Mouse (Mus musculus) hindbrain, embryonic 13.5 days (tissue): ENCODE results near the gene Igsf9. TPM values are rescaled to one million over a fixed set of nuclear protein-coding genes. Genes with fewer than 3 reads are reported as not detected.
A peak's percentile ranks its signal among the peaks of the same experiment; 100 is the strongest.

Experiments
- ATAC-seq: fragments of 200-750 bp; cut with Nextera tagmentation; 2 replicates; pipeline ENCODE4 v1.8.0; 2017; ENCODE audit warnings: moderate TSS enrichment; ENCODE audit not compliant: low FRiP score
- H3K27ac ChIP-seq: fragments of 300-500 bp; sonication (generic); 2 replicates; pipeline ENCODE4 v1.5.1; 2015; ENCODE audit warnings: inconsistent platforms, mild to moderate bottlenecking, moderate library complexity
- H3K27me3 ChIP-seq: fragments of 300-500 bp; sonication (generic); 2 replicates; pipeline ENCODE4 v1.6.1; 2015; ENCODE audit warnings: mild to moderate bottlenecking, inconsistent platforms
- H3K36me3 ChIP-seq: fragments of 300-500 bp; sonication (generic); 2 replicates; pipeline ENCODE4 v1.6.1; 2015; ENCODE audit warnings: mild to moderate bottlenecking, inconsistent platforms
- H3K4me1 ChIP-seq: fragments of 300-500 bp; sonication (generic); replicated peaks from 2 replicates; pipeline ENCODE4 v1.6.1; 2015; ENCODE audit warnings: inconsistent platforms
- H3K4me2 ChIP-seq: fragments of 300-500 bp; sonication (generic); 2 replicates; pipeline ENCODE4 v1.6.1; 2015; ENCODE audit warnings: inconsistent platforms, mild to moderate bottlenecking, moderate library complexity
- H3K4me3 ChIP-seq: fragments of 300-500 bp; sonication (generic); 2 replicates; pipeline ENCODE4 v1.5.1; 2015; ENCODE audit warnings: mild to moderate bottlenecking, inconsistent platforms
- H3K9ac ChIP-seq: fragments of 300-500 bp; sonication (generic); 2 replicates; pipeline ENCODE4 v1.6.1; 2015; ENCODE audit warnings: mild to moderate bottlenecking, inconsistent platforms
- H3K9me3 ChIP-seq: fragments of 300-500 bp; sonication (generic); 2 replicates; pipeline ENCODE4 v1.6.1; 2016; ENCODE audit warnings: inconsistent platforms
- WGBS: fragments of 180-500 bp; shearing (Covaris S2); methylation state at CpG from one replicate; pipeline ENCODE4 v1.1.7; 2015; 5-methylcytosine and 5-hydroxymethylcytosine counted together
- polyA plus RNA-seq: library from polyadenylated mRNA; unstranded; fragments of >200 nt; fragmentation: Nextera tagmentation; extraction: Ambion mirVana; gene quantifications from 2 replicates; pipeline ENCODE4 v1.2.1, GENCODE M21; 2015

Igsf9 gene
- polyA plus RNA-seq, 1 experiment from 2014 or later = 57.4 TPM

DNA sequence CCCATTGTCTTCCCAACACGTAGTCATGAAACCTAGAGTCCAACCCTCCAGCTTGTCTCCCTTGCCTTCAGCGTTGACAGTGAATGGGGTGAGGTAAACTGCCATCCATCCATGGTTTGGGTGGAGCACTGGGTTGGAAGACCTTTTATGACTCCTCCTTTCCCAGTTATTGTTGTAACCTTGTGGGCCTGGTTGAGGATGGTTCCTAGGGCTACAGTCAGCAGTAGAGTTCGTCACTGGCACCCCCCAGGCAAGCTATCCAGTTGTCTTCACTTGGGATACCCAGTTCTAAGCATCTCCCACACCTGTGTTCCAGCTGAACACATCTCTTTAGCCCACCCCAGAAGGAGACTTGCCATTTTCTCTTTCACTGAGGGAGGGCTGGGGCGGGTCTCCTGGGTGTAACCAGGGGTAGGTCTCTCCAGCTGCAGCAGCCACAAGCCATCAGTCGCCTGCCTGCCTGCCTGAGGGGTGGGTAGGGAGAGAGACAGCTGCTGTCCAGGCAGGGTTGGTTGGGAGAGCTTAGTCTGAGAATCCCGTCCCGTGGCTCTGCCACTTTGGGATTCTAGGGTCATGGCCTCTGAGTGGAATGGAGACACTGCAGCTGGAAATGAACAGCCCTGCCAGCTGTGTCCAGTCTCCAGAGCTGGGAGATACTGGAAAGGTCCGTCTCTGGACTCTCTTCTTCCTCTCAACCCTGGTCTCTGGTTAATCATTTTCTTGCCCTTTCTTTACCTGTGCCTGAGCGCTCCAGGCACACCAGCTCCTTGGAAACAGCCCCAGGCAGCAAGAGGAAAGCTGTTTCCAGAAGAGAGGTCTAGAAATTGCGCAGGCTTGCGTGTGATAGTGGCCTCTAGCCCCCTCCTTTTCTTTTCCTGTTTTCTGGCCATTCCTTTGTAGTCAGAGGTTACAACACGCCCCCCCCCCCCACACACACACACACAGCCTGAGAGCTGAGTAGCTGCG is 20.8 kb downstream of the Igsf9 start:
- peaks cover 52% of the 10 kb centered on the region for H3K4me1 ChIP-seq
- H3K27ac ChIP-seq = peak overlapping the region; percentile 64
- whole genome bisulfite sequencing = 22% methylated on average over 12 of the region's 13 CpGs

GRCm38 (mm10) chr1:172503111-172503997 is 21.8 kb downstream of the Igsf9 start:
- no peaks in the 10 kb centered on the region for H3K9me3 ChIP-seq
- peaks cover 8% of the 10 kb centered on the region for H3K36me3 ChIP-seq
- peak overlapping the region; percentile 24; the same call in 1 of the 2 replicates for H3K9ac ChIP-seq
- ATAC-seq = 0 out of 2 replicates have a peak, but pooled peaks have one; percentile 13
- WGBS = 26% methylated on average over 14 of the region's 14 CpGs
- peak overlapping the region; percentile 64 for H3K27ac ChIP-seq
- H3K4me1 ChIP-seq = peaks cover 55% of the 10 kb centered on the region
- peaks cover 45% of the 10 kb centered on the region for H3K27me3 ChIP-seq
- H3K4me3 ChIP-seq = peak overlapping the region; percentile 11; the same call in 1 of the 2 replicates
- peak overlapping the region; percentile 56 for H3K4me2 ChIP-seq

More for the DNA sequence above, 20.8 kb downstream of the Igsf9 start:
- Histone ChIP-seq H3K9ac (no peak overlapping the region; the same call in 1 of the 2 replicates), H3K4me3 (peak overlapping the region; percentile 11; the same call in 1 of the 2 replicates), H3K27me3 (peaks cover 54% of the 10 kb centered on the region), H3K9me3 (no peaks in the 10 kb centered on the region), H3K36me3 (peaks cover 17% of the 10 kb centered on the region), H3K4me2 (peak overlapping the region; percentile 56)
- ATAC-seq = no peak; the same call in 1 of the 2 replicates

DNA sequence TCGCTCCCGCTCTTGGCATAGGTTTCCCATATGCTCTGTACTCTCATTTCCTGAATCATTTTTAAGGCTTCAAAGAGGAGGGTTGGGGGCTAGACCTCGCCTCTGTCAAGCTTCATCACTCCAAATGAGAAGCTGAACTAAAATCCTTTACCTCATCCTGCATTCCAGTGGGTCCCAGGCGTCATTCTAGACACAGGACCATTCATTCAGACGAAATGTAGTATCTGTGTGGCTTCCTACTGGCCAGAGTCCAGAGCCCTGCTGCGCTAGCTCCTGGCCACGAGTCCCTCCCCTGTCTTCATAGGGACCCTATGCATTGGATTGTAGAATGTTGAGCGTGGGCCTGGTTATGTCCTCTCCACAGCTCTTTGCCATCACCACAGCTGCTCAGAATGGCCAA is 23.2 kb downstream of the Igsf9 start:
- Histone ChIP-seq H3K27ac (no peak overlapping the region), H3K4me1 (peaks cover 52% of the 10 kb centered on the region), H3K9ac (no peak overlapping the region), H3K4me3 (no peak overlapping the region), H3K4me2 (no peak overlapping the region), H3K36me3 (no peaks in the 10 kb centered on the region), H3K9me3 (no peaks in the 10 kb centered on the region), H3K27me3 (peaks cover 31% of the 10 kb centered on the region)
- WGBS = 76% methylated on average over 8 of the region's 8 CpGs
- no peak for ATAC-seq

DNA sequence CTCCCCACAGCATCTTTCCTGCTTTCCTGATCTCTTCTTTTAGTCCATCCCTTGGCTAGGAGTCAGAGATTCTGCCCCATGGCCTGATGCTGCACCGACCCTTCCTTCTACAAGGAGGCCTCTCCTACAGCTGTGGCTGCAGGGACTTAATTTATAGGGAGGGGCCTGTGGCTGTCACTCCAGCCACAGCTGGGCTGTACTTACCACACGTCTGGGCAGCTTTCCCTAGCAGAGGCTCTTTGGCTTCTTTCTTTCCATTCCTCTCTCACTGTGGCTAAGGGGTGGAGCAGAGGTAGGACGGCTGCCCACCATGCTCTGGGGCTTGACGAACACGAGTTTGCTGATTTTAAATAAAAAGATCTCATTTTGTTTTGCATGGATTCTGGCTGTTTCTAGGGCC is 25.4 kb downstream of the Igsf9 start:
- Histone ChIP-seq H3K9me3 (no peaks in the 10 kb centered on the region), H3K4me1 (peaks cover 36% of the 10 kb centered on the region), H3K27me3 (peaks cover 8% of the 10 kb centered on the region), H3K36me3 (no peaks in the 10 kb centered on the region), H3K27ac (no peak overlapping the region), H3K4me2 (no peak overlapping the region), H3K4me3 (no peak overlapping the region), H3K9ac (no peak overlapping the region)
- 63% methylated on average over 5 of the region's 5 CpGs for WGBS
- ATAC-seq = no peak

DNA sequence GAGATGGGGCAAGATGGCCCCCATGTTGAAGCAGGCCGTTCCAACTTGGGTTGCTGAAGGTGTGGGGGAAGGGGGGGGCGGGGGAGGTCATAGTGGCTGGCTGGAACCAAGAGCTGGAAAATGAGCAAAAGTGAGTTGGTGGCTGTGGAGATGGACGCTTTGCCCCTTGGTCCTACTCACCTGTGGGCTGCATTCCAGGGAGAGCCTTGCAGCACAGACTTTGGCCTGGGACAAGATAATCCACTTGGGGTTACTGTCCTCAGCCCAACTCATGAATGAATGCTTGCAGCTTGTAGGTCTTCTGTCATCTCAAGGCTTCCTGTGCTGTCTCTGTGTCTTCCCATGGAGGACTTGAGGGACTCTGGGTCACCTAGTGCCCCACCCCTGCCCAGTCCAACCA is 26.1 kb downstream of the Igsf9 start:
- no peaks in the 10 kb centered on the region for H3K9me3 ChIP-seq
- H3K4me1 ChIP-seq = peaks cover 29% of the 10 kb centered on the region
- H3K27me3 ChIP-seq = peaks cover 2% of the 10 kb centered on the region; the same call in 1 of the 2 replicates
- no peak overlapping the region for H3K27ac ChIP-seq
- 91% methylated on average over 3 of the region's 3 CpGs for WGBS
- H3K9ac ChIP-seq = no peak overlapping the region
- no peak overlapping the region for H3K4me2 ChIP-seq
- no peaks in the 10 kb centered on the region for H3K36me3 ChIP-seq
- no peak for ATAC-seq
- H3K4me3 ChIP-seq = no peak overlapping the region

DNA sequence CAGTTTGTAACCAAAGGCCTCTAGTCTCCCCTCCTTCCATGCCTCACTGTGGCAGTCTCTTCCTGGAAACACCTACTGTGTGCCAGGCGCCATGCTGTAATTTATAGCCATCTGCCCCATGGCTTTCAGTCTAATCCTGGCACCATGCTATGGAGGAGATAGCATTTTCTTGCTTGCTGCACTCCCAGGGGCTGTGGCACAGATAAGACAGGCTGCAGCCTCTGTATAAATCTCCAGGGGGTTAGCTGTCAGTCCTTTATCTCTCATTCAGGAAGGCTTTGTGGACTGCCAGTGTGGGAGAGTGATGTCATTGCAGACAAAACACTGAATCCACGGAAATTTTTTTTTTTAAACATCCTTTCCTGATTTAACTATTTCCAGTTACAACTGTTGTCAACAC is 26.6 kb downstream of the Igsf9 start:
- H3K36me3 ChIP-seq = no peaks in the 10 kb centered on the region
- H3K4me3 ChIP-seq = no peak overlapping the region
- no peak overlapping the region for H3K9ac ChIP-seq
- H3K9me3 ChIP-seq = no peaks in the 10 kb centered on the region
- ATAC-seq = no peak
- no peak overlapping the region for H3K4me2 ChIP-seq
- no peak overlapping the region for H3K27ac ChIP-seq
- H3K27me3 ChIP-seq = peaks cover 2% of the 10 kb centered on the region; the same call in 1 of the 2 replicates
- WGBS = 45% methylated on average over 2 of the region's 2 CpGs
- peaks cover 28% of the 10 kb centered on the region for H3K4me1 ChIP-seq

DNA sequence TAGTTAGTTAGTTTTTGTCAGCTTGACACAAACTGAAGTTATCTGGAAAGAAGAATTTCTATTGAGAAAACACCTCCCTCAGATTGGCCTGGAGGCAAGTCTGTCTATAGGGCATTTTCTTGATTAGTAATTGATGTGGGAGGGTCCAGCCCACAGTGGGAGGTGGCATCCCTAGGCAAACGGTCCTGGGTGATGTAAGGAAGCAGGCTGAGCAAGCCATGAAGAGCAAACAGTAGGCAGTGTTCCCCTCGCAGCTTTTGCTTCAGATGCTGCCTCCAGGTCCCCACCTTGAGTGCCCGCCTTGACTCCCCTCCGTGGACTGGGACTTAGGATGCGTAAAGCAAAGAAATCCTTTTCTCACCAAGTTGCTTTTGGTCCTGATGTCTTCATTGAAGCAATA is 27.6 kb downstream of the Igsf9 start:
- H3K36me3 ChIP-seq = no peaks in the 10 kb centered on the region
- no peaks in the 10 kb centered on the region for H3K27me3 ChIP-seq
- WGBS = 77% methylated on average over 5 of the region's 5 CpGs
- H3K4me1 ChIP-seq = peaks cover 25% of the 10 kb centered on the region
- H3K9ac ChIP-seq = no peak overlapping the region
- no peak overlapping the region for H3K27ac ChIP-seq
- H3K9me3 ChIP-seq = no peaks in the 10 kb centered on the region
- H3K4me2 ChIP-seq = no peak overlapping the region
- no peak overlapping the region for H3K4me3 ChIP-seq
- ATAC-seq = no peak

DNA sequence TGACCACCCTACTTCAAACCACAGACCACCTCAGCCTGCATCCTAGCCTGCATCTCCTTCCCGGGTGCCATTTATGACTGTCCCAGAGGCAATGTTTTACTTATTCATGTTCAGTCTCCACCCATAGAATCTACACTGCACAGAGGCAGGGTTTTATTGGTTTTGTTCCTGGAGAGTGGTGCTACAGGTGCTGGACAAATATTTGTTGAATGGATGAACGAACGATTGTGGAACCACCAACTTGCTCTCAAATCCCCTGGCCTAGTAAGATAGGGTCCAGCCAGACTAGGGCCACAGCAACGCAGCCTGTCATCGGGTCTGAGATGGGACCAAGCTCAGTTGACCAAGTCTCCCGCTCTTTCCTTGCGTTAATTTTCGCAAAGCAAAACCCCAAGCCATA is 28.4 kb downstream of the Igsf9 start:
- no peaks in the 10 kb centered on the region for H3K36me3 ChIP-seq
- no peaks in the 10 kb centered on the region for H3K27me3 ChIP-seq
- H3K4me2 ChIP-seq = no peak overlapping the region
- no peaks in the 10 kb centered on the region for H3K9me3 ChIP-seq
- ATAC-seq = no peak
- no peak overlapping the region for H3K27ac ChIP-seq
- no peak overlapping the region for H3K4me3 ChIP-seq
- 55% methylated on average over 8 of the region's 8 CpGs for WGBS
- peaks cover 18% of the 10 kb centered on the region for H3K4me1 ChIP-seq
- no peak overlapping the region for H3K9ac ChIP-seq

DNA sequence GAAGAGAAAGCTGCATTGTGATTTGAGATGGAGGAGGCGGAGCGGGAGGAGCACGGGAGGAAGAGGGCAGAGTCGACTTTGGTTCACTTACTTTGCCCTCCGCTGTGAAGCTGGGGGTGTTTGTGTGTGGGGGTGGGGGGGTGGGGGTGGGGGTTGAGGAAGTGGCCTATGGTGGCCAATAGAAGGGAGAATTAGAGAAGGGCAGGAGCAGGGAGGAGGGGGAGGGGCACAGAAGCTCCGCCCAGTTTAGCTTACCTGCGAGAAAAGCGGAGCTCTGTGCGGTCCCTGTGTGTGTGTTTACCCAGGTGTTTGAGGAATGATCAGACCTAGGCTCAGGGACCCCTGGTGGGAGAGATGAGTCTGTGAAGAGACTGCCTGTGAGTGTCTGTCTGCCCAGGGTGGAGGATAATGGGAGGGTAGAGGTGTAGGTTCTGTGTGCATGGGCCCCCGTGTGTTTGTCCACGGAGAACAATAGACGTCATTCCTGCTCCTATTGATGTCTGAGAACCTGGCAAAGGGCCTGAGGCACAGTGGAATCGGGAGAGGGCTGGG is 28.9 kb downstream of the Igsf9 start:
- Histone ChIP-seq H3K9me3 (no peaks in the 10 kb centered on the region), H3K27me3 (0 out of 2 replicates have a peak, but pooled peaks cover 3% of the 10 kb centered on the region), H3K4me2 (no peak overlapping the region), H3K9ac (no peak overlapping the region), H3K27ac (no peak overlapping the region), H3K36me3 (no peaks in the 10 kb centered on the region), H3K4me3 (no peak overlapping the region), H3K4me1 (peaks cover 16% of the 10 kb centered on the region)
- ATAC-seq = no peak
- WGBS = 28% methylated on average over 13 of the region's 13 CpGs

DNA sequence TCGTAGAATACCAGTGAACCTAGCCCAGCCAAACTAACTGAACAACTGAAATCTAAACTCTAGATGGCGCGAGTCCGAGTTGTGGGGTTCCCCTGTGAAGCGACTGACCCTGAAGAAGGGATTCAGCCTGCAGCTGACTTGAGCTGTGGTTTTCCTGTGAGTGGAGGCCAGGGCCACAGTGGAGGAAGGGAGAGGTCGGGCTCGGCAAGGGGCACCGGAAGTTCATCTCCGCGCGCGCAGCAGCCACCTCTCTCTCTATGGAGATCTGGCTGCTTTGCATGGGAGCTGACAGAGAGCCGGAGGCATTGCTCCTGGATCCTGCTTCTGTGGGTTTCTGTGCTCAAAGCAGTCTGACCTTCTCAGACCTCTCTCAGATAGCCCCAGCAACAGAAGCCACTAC is 31.4 kb downstream of the Igsf9 start:
- Histone ChIP-seq H3K9ac (no peak overlapping the region; the same call in 1 of the 2 replicates), H3K36me3 (no peaks in the 10 kb centered on the region), H3K4me2 (peak overlapping the region; percentile 26), H3K4me3 (no peak overlapping the region), H3K27ac (no peak overlapping the region), H3K9me3 (no peaks in the 10 kb centered on the region), H3K27me3 (0 out of 2 replicates have a peak, but pooled peaks cover 4% of the 10 kb centered on the region), H3K4me1 (peaks cover 20% of the 10 kb centered on the region)
- 31% methylated on average over 13 of the region's 13 CpGs for WGBS
- ATAC-seq = no peak

DNA sequence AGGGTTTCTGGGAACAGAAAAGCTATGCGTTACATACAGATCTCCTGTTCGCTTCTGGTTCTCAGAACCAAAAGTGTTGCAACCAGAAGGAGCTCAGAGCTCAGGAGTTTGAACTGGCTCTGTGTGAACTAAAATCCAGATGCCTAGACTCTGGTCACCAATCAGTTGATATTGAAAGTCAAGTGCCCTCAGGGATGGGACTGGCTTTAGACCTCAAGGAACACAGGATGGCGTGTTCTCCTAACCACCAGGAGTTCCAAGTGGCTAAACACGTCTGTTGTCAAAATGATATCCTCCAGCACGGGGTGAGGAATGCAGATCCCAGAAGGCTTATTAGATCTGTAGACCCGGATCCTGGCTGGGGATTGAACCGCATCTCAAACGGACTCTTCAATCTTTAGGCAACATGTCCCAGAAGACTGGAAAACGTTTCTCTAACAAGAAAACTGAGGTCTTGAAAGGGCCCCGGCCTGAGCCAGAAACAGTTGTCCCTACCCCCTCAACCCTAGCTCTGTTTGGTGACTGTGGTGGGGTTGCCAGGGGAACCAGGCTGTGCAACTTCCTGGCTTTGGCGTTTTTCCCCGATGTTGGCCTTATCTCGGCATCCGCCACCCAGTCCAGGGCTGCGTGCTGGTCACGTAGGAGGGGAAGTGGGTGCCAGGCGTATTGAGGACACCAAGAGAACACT is 32.1 kb downstream of the Igsf9 start:
- 81% methylated on average over 17 of the region's 17 CpGs for WGBS
- Histone ChIP-seq H3K27me3 (0 out of 2 replicates have a peak, but pooled peaks cover 4% of the 10 kb centered on the region), H3K9ac (no peak overlapping the region), H3K4me2 (no peak overlapping the region), H3K9me3 (no peaks in the 10 kb centered on the region), H3K36me3 (no peaks in the 10 kb centered on the region), H3K4me1 (peaks cover 17% of the 10 kb centered on the region), H3K27ac (no peak overlapping the region), H3K4me3 (no peak overlapping the region)
- 0 out of 2 replicates have a peak, but pooled peaks have one; percentile 19 for ATAC-seq
